Mouse (Mus musculus) hindbrain, embryonic 16.5 days (tissue): ENCODE measurements around the gene Tmcc2. TPM values are rescaled to one million over a fixed set of nuclear protein-coding genes. Genes with fewer than 3 reads are reported as not detected.
A peak's percentile ranks its signal among the peaks of the same experiment; 100 is the strongest.

ENCODE experiments used
- ATAC-seq: fragments of 200-750 bp; cut with Nextera tagmentation; 2 replicates; pipeline ENCODE4 v1.8.0; 2017; ENCODE audit warnings: moderate TSS enrichment, moderate library complexity
- H3K27ac ChIP-seq: fragments of 300-500 bp; sonication (generic); 2 replicates; pipeline ENCODE4 v1.5.1; 2014; ENCODE audit warnings: low read depth, mild to moderate bottlenecking, control low read depth, low read length, moderate library complexity
- H3K27me3 ChIP-seq: fragments of 300-500 bp; sonication (generic); replicated peaks from 2 replicates; pipeline ENCODE4 v1.6.1; 2014; ENCODE audit warnings: low read length; ENCODE audit not compliant: control insufficient read depth, insufficient read depth
- H3K36me3 ChIP-seq: fragments of 300-500 bp; sonication (generic); 2 replicates; pipeline ENCODE4 v1.6.1; 2014; ENCODE audit warnings: mild to moderate bottlenecking, low read length, moderate library complexity, mixed read lengths; ENCODE audit not compliant: control insufficient read depth, insufficient read depth
- H3K4me1 ChIP-seq: fragments of 300-500 bp; sonication (generic); 2 replicates; pipeline ENCODE4 v1.6.1; 2014; ENCODE audit warnings: low read depth, low read length; ENCODE audit not compliant: control insufficient read depth, insufficient read depth
- H3K4me2 ChIP-seq: fragments of 300-500 bp; sonication (generic); 2 replicates; pipeline ENCODE4 v1.6.1; 2014; ENCODE audit warnings: mild to moderate bottlenecking, low read length, control low read depth, moderate library complexity
- H3K4me3 ChIP-seq: fragments of 300-500 bp; sonication (generic); 2 replicates; pipeline ENCODE4 v1.5.1; 2014; ENCODE audit warnings: mild to moderate bottlenecking, low read length, control low read depth, moderate library complexity
- H3K9ac ChIP-seq: fragments of 300-500 bp; sonication (generic); 2 replicates; pipeline ENCODE4 v1.6.1; 2014; ENCODE audit warnings: low read depth, mild to moderate bottlenecking, control low read depth, low read length, moderate library complexity
- H3K9me3 ChIP-seq: fragments of 300-500 bp; sonication (generic); 2 replicates; pipeline ENCODE4 v1.6.1; 2014; ENCODE audit warnings: mild to moderate bottlenecking, low read length, moderate library complexity; ENCODE audit not compliant: control insufficient read depth
- WGBS: fragments of 180-500 bp; shearing (Covaris S2); extraction: QIAGEN DNeasy Blood & Tissue Kit; methylation state at CpG from one replicate; pipeline ENCODE4 v1.1.7; 2014; 5-methylcytosine and 5-hydroxymethylcytosine counted together
- polyA plus RNA-seq: library from polyadenylated mRNA; unstranded; fragments of >200 nt; fragmentation: Nextera tagmentation; extraction: Ambion mirVana; gene quantifications from 2 replicates; pipeline ENCODE4 v1.2.1, GENCODE M21; 2015

The Tmcc2 gene
- polyA plus RNA-seq = 26.6 and 35.5 TPM in 2 replicates

DNA sequence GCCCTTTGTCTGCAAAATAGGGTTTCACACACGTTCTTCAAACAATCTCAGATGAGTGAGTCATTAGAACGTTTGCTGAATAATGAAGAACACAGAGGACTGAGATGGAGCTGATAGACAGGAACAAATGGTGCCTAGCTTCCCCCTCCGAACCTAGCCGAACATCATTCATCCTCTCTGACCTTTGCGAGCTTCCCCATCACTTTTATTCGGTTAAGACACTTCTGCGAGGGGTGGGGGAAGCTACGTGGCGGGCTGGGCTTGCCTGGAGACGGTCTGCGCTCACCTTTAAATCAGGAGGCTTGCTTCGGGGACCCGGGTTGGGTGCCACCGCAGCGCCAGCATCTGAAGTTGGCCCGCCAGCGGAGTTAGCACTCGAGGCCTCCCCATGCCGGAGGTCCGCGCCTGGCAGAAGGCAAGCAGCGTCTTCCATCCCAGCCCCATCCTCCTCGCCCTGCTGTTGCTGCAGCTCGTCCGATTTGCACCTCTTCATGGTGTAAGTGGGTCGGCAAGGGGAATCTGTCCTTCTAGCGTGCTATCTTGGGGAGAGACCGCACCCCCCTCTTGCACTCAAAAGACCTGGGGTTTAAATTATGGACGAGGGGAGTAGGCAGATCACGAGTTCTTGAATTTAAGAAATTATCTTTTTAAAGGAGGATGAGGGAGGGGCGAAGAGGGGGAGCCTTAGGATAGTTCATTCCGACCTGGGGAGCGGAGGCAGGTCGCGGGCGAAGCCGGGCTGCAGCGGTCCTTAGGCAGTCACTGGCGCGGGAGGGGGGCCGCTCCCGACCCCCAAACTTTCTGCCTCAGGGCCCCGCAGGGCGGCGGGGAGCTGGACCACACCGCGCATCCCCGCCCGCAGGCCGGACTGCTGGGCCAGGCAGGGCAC, at the start of gene Tmcc2:
Tmcc2 (minus strand) TSS at position 591 of the 889 bp plus-strand sequence.
- peaks cover 38% of the 10 kb centered on the region for H3K4me1 ChIP-seq
- peak within 1 kb of the TSS; percentile 85 for H3K4me3 ChIP-seq
- ATAC-seq = peak; percentile 10
- H3K4me2 ChIP-seq = peak within 1 kb of the TSS; percentile 91
- H3K9me3 ChIP-seq = no peaks in the 10 kb centered on the region
- under 1% methylated on average over 42 of the region's 50 CpGs for WGBS
- H3K36me3 ChIP-seq = no peaks in the 10 kb centered on the region
- H3K27ac ChIP-seq = peak within 1 kb of the TSS; percentile 91
- no peaks in the 10 kb centered on the region for H3K27me3 ChIP-seq
- H3K9ac ChIP-seq = peak within 1 kb of the TSS; percentile 93

DNA sequence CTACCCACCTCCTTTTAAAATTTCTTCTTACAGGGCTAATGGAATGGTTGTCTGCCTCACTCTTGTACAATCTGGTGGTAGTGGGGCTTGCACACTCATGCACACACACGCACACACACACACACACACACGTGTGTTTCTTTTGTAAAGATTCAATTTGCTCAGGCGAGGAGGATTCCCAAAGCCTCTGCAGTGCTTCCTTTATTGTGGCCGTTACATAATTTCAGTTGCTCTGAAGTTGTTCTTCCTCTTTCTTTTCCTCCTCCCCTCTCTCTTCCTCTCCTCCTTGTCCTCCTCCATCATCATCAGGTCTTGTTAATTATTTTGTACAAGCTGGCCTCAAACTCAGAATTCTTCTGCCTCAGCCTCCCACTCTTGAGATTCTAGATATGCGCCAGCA, 46.3 kb upstream of the Tmcc2 start:
- no peak for ATAC-seq
- Histone ChIP-seq H3K27ac (no peak overlapping the region), H3K27me3 (no peaks in the 10 kb centered on the region), H3K4me1 (peaks cover 8% of the 10 kb centered on the region), H3K9ac (no peak overlapping the region), H3K4me3 (no peak overlapping the region), H3K9me3 (no peaks in the 10 kb centered on the region), H3K4me2 (no peak overlapping the region), H3K36me3 (peaks cover 11% of the 10 kb centered on the region)
- 80% methylated on average over 5 of the region's 5 CpGs for WGBS

DNA sequence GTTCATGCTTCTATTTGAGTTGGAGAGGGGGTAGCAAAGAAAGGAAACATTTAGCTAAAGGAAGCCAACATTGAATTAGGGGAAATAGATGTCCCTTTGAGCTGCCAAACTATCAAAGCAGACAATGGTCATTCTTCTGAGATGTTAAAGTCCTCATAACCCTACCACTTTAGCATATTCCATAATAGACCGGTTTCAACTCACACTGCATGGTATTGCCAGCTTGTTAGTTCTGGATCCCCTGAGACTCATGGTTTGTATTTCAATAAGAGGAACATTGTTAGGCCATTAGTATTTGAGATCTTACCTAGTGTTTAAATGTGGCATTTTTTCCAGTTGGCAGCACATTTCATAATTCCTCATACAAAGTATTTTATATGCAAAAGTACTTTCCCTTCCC, 45.9 kb upstream of the Tmcc2 start:
- no peak overlapping the region for H3K4me3 ChIP-seq
- H3K9me3 ChIP-seq = no peaks in the 10 kb centered on the region
- WGBS = 63% methylated on average over 1 of the region's 1 CpGs
- peaks cover 8% of the 10 kb centered on the region for H3K4me1 ChIP-seq
- no peak overlapping the region for H3K9ac ChIP-seq
- H3K4me2 ChIP-seq = no peak overlapping the region
- no peak for ATAC-seq
- H3K27me3 ChIP-seq = no peaks in the 10 kb centered on the region
- H3K27ac ChIP-seq = no peak overlapping the region
- H3K36me3 ChIP-seq = peaks cover 7% of the 10 kb centered on the region

DNA sequence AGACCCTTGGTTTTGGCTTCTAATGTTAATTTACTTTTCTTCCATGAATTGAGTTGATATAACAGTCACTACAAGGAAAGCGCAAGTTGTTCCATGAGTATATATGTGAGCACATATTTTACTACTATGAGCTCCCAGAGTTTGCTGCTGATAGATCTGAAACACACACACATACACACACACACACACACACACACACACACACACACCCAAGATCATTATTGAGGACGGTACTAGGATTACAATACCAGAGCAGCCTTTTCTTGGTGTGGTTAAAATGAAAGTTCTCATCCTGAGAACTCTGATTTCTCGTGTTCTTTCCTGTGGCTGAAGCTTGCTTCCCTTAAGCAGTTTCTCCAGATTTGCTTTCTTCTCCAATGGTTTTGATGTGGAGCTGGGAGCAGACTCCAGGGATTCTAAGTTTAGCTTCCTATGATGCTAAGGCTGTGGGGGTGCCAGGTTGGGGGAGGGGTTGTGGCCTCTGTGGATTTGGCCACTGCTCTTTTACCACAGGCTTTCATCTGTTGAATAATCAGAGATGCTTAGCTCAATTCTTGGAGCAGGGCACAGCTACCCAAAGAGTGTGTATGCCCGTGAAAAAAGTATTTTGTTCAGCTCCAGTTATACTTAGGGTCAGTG, 45.4 kb upstream of the Tmcc2 start:
- H3K9ac ChIP-seq = no peak overlapping the region
- WGBS = 68% methylated on average over 4 of the region's 4 CpGs
- H3K27ac ChIP-seq = no peak overlapping the region
- no peak for ATAC-seq
- peaks cover 5% of the 10 kb centered on the region for H3K36me3 ChIP-seq
- H3K27me3 ChIP-seq = no peaks in the 10 kb centered on the region
- no peaks in the 10 kb centered on the region for H3K9me3 ChIP-seq
- no peak overlapping the region for H3K4me2 ChIP-seq
- peaks cover 12% of the 10 kb centered on the region for H3K4me1 ChIP-seq
- no peak overlapping the region for H3K4me3 ChIP-seq

DNA sequence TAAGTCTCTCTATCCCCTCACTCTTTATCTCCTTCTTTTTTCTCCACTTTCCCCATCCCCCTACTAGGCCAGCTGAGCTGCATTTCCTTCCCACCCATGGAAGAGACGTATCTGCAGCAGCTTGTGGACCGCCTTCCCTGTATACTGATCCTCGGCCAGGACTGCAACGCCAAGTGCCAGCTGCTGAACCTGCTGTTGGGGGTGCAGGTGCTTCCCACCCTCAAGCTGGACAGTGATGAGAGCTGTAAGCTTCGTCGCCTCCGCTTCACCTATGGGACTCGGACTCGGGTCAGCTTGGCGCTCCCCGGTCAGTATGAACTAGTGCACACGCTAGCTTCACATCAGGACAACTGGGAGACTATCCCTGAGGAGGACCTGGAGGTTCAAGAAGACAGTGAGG, 43.0 kb upstream of the Tmcc2 start:
- no peaks in the 10 kb centered on the region for H3K27me3 ChIP-seq
- H3K4me2 ChIP-seq = no peak overlapping the region
- 0 out of 2 replicates have a peak, but pooled peaks have one; percentile 26 for ATAC-seq
- WGBS = 82% methylated on average over 12 of the region's 12 CpGs
- peaks cover 24% of the 10 kb centered on the region for H3K4me1 ChIP-seq
- H3K4me3 ChIP-seq = no peak overlapping the region
- no peaks in the 10 kb centered on the region for H3K36me3 ChIP-seq
- no peaks in the 10 kb centered on the region for H3K9me3 ChIP-seq
- no peak overlapping the region for H3K9ac ChIP-seq
- H3K27ac ChIP-seq = no peak overlapping the region

- Histone ChIP-seq H3K9me3 (no peaks in the 10 kb centered on the region), H3K4me3 (no peak overlapping the region), H3K4me2 (no peak overlapping the region), H3K36me3 (no peaks in the 10 kb centered on the region), H3K9ac (no peak overlapping the region), H3K4me1 (peaks cover 24% of the 10 kb centered on the region), H3K27ac (no peak overlapping the region), H3K27me3 (no peaks in the 10 kb centered on the region)
- WGBS = 38% methylated on average over 5 of the region's 5 CpGs
- no peak for ATAC-seq
Observed at GRCm38 (mm10) chr1:132433349-132433748, 42.3 kb upstream of the Tmcc2 start.

DNA sequence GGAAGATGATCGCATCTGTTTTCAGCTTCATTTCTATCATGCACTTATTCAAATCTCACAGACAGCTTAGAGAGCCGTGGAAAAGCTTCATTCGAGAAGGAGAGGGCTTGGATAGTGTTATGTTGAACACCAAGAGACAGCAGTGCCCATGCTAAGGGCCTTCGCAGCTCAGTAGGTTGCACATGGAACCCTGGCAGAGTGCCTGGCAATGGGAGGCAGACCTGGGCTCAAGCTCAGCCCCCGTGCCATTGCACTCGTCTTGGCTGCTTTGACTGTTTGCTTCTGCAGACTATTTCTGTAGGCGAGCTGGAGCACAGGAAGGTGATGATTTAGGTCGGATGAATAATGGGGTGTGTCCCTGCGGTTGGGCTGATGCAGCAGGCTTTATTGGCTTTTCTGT, 40.6 kb upstream of the Tmcc2 start:
- Histone ChIP-seq H3K4me3 (no peak overlapping the region), H3K4me1 (peaks cover 24% of the 10 kb centered on the region), H3K36me3 (no peaks in the 10 kb centered on the region), H3K4me2 (no peak overlapping the region), H3K9ac (no peak overlapping the region), H3K9me3 (no peaks in the 10 kb centered on the region), H3K27ac (peak overlapping the region; percentile 39; the same call in 1 of the 2 replicates), H3K27me3 (no peaks in the 10 kb centered on the region)
- 58% methylated on average over 9 of the region's 9 CpGs for WGBS
- ATAC-seq = peak; percentile 70

- no peak overlapping the region for H3K4me2 ChIP-seq
- peak overlapping the region; percentile 11; the same call in 1 of the 2 replicates for H3K27ac ChIP-seq
- H3K4me3 ChIP-seq = no peak overlapping the region
- WGBS = 29% methylated on average over 3 of the region's 3 CpGs
- H3K9me3 ChIP-seq = no peaks in the 10 kb centered on the region
- H3K27me3 ChIP-seq = no peaks in the 10 kb centered on the region
- H3K9ac ChIP-seq = no peak overlapping the region
- no peaks in the 10 kb centered on the region for H3K36me3 ChIP-seq
- peaks cover 24% of the 10 kb centered on the region for H3K4me1 ChIP-seq
- ATAC-seq = peak; percentile 76
Observed at GRCm38 (mm10) chr1:132430818-132431217, 39.7 kb upstream of the Tmcc2 start.

DNA sequence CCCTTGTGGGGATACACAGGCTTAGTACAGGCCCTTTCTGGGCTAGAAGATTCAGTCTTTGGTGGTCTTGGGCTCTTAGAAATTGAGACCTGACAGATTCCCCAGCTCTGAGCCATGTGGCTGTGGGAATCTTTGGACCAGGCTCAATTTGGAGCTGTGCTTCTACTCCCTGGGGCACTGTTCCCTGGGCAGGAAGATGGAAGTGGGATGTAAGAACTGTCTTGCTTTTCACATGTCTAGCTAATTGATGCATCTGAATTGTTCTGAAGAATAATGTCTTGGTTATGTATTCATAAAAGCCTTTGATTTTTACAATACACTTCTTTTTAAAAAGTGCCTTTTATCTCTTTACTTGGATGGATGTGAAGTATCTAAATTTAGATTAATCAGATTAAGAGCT, 34.5 kb upstream of the Tmcc2 start:
- no peaks in the 10 kb centered on the region for H3K36me3 ChIP-seq

More for the DNA sequence above, 34.5 kb upstream of the Tmcc2 start:
- no peaks in the 10 kb centered on the region for H3K9me3 ChIP-seq
- H3K9ac ChIP-seq = no peak overlapping the region
- H3K4me1 ChIP-seq = peaks cover 4% of the 10 kb centered on the region
- no peak overlapping the region for H3K27ac ChIP-seq
- H3K27me3 ChIP-seq = no peaks in the 10 kb centered on the region
- H3K4me2 ChIP-seq = no peak overlapping the region
- no peak overlapping the region for H3K4me3 ChIP-seq
- no peak for ATAC-seq
